Mouse (Mus musculus): ENCODE results near the gene Shisa5.

- TF ChIP-seq CTCF (IDR thresholded peaks at IDR 0.05; ENCODE audit: extremely low read depth, insufficient read depth, insufficient read length, insufficient replicate concordance) (no peak), POLR2A (IDR thresholded peaks at IDR 0.05; ENCODE audit: low read depth, low read length) (no peak)
Measured at GRCm38 (mm10) chr9:109096251-109096661, 57.9 kb downstream of the Shisa5 start.
